Mouse (Mus musculus): ENCODE measurements around the gene St3gal5.

The St3gal5 gene

DNA sequence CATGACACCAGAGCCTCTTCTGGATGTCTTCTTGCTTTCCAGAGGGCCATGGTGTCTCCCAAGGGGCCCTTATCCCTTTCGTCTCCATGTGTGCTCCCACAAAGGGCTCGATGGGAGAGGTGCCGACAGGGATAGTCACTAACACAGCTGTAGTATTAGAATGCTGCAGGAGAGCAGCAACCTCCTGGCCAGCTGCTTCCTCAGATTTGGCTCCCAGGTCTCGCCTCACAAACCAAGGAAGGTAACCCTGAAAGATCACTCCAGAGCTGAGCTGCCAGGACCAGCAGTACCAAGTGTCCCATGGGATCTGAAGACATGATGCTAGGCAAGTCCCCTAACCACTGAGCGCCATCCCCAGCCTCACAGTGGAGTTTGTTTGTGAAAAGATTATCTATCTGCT lies 105.3 kb downstream of the St3gal5 start:
- CTCF ChIA-PET = no interaction called here

DNA sequence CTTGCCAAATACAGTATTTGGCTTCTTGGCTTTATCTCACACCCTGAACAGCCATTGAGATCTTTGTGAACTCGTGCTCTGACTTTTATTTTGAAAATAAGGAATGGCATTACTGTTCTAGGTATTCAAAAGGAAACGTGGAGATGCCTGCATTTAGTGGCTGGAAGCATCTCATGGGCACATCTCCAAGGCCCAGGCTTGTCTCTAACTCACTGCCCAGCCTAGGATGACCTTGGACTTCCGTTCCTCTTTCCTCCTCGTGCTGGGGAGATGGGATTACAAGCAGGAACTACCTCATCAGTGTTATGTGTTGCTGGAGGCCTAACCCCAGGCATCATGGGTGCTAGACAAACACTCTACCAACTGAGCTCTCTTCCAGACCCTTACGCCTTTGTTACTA lies 105.9 kb downstream of the St3gal5 start:
- CTCF ChIA-PET = no interaction called here
